Mouse (Mus musculus) small intestine, adult 2 months (tissue): ENCODE data around the gene AC153137.1.

Experiments used
- CTCF ChIP-seq: fragments of 200-500 bp; IDR thresholded peaks from 2 replicates; pipeline ENCODE4 v1.5.1; 2012; ENCODE audit warnings: low read depth, mild to moderate bottlenecking, control low read depth, inconsistent platforms, low read length, moderate library complexity, mixed read lengths; ENCODE audit not compliant: insufficient replicate concordance, insufficient read length; ENCODE audit errors: extremely low read depth
- POLR2A ChIP-seq: fragments of 200-500 bp; IDR thresholded peaks from 2 replicates; pipeline ENCODE4 v1.6.1; 2012; ENCODE audit warnings: low read depth, mild to moderate bottlenecking, control low read depth, inconsistent platforms, low read length, moderate library complexity

- TF ChIP-seq CTCF (no peak), POLR2A (no peak)
These were observed 37.5 kb upstream of the AC153137.1 start for GRCm38 (mm10) chr1:31015261-31015660.
